ENCODE assay signal across 9 mouse cellular contexts in genomic region chr5:24540387-24541143, GRCm38 (mm10). TPM values are rescaled to one million over a fixed set of nuclear protein-coding genes. Genes with fewer than 3 reads are reported as not detected.
A peak's percentile ranks its signal among the peaks of the same experiment; 100 is the strongest.
DNase-seq lines count a peak whose midpoint lies in the region; ATAC-seq and TF ChIP-seq lines count a peak whose summit lies in the region.
"Had no signal": no experiment of that assay in that cellular context is flagged by ENCODE, and none has a peak within 500 bp of the region (broad histone marks: within the 10 kb centered on the region; RNA-seq: fewer than 3 reads in every experiment).

Gene Asb10, minus strand, starts transcription at chr5:24540978.

- H3K27me3 ChIP-seq in hindbrain, embryonic 12.5 days: peaks cover 5% of the 10 kb centered on the region; the same call in 1 of the 2 replicates
- H3K27me3 ChIP-seq in hindbrain, embryonic 14.5 days (ENCODE audit: control insufficient read depth, insufficient read depth, low read length): no peaks in the 10 kb centered on the region
- H3K27me3 ChIP-seq in heart, embryonic 12.5 days (replicated peaks): peaks cover 32% of the 10 kb centered on the region
- H3K27me3 ChIP-seq in lung, embryonic 16.5 days (ENCODE audit: control insufficient read depth, insufficient read depth, low read depth, low read length): peaks cover 2% of the 10 kb centered on the region; the same call in 1 of the 2 replicates

- no peaks in the 10 kb centered on the region for H3K36me3 ChIP-seq in hindbrain, embryonic 12.5 days
- no peaks in the 10 kb centered on the region for H3K36me3 ChIP-seq in hindbrain, embryonic 14.5 days (replicated peaks; ENCODE audit: control insufficient read depth, insufficient read depth)
- H3K36me3 ChIP-seq in heart, embryonic 12.5 days: no peaks in the 10 kb centered on the region
- no peaks in the 10 kb centered on the region for H3K36me3 ChIP-seq in lung, embryonic 16.5 days (ENCODE audit: control insufficient read depth, insufficient read depth, low read length)
- H3K36me3 ChIP-seq: G1E had no signal

- no peak for DNase-seq in hindbrain, embryonic 14.5 days (ENCODE audit: low spot score)
- DNase-seq in kidney, postnatal 25 days: peak; percentile 75 to 79
- DNase-seq in urinary bladder, postnatal 25 days (ENCODE audit: low spot score): peak; percentile 43

- H3K4me3 ChIP-seq in hindbrain, embryonic 12.5 days: no peak within 1 kb of the TSS
- no peak within 1 kb of the TSS for H3K4me3 ChIP-seq in hindbrain, embryonic 14.5 days (replicated peaks; ENCODE audit: low read length)
- H3K4me3 ChIP-seq in bone marrow macrophage, adult 2 months (ENCODE audit: insufficient read depth, low read length): peak within 1 kb of the TSS; percentile 51
- peak within 1 kb of the TSS; percentile 42 for H3K4me3 ChIP-seq in heart, embryonic 12.5 days
- peak within 1 kb of the TSS; percentile 15 for H3K4me3 ChIP-seq in lung, embryonic 16.5 days (ENCODE audit: low read length)

- no peak within 1 kb of the TSS for H3K9ac ChIP-seq in hindbrain, embryonic 12.5 days
- H3K9ac ChIP-seq in hindbrain, embryonic 14.5 days: no peak within 1 kb of the TSS
- 0 out of 2 replicates have a peak within 1 kb of the TSS, but pooled peaks have one; percentile 8 for H3K9ac ChIP-seq in heart, embryonic 12.5 days
- no peak within 1 kb of the TSS for H3K9ac ChIP-seq in lung, embryonic 16.5 days (ENCODE audit: low read length)

- TF ChIP-seq POLR2A in bone marrow macrophage, adult 2 months (IDR thresholded peaks at IDR 0.05; ENCODE audit: borderline replicate concordance, low read depth, low read length): no peak; the same call in 1 of the 2 replicates

- peak within 1 kb of the TSS; percentile 12; the same call in 1 of the 2 replicates for H3K27ac ChIP-seq in hindbrain, embryonic 12.5 days
- H3K27ac ChIP-seq in hindbrain, embryonic 14.5 days: no peak within 1 kb of the TSS
- peak within 1 kb of the TSS; percentile 81 for H3K27ac ChIP-seq in bone marrow macrophage, adult 2 months (ENCODE audit: insufficient read depth, low read depth, low read length)
- peak within 1 kb of the TSS; percentile 67 for H3K27ac ChIP-seq in heart, embryonic 12.5 days (ENCODE audit: poor library complexity, severe bottlenecking)
- H3K27ac ChIP-seq in lung, embryonic 16.5 days (ENCODE audit: low read length): no peak within 1 kb of the TSS

- H3K4me2 ChIP-seq in hindbrain, embryonic 12.5 days (replicated peaks): peak within 1 kb of the TSS; percentile 25; the same call in 1 of the 2 replicates
- no peak within 1 kb of the TSS for H3K4me2 ChIP-seq in hindbrain, embryonic 14.5 days (replicated peaks)
- H3K4me2 ChIP-seq in heart, embryonic 12.5 days: peak within 1 kb of the TSS; percentile 73
- H3K4me2 ChIP-seq in lung, embryonic 16.5 days (ENCODE audit: low read depth, low read length): peak within 1 kb of the TSS; percentile 38

- no peak for ATAC-seq in hindbrain, embryonic 12.5 days (ENCODE audit: low FRiP score)
- no peak for ATAC-seq in hindbrain, embryonic 14.5 days (ENCODE audit: low FRiP score)
- peak; percentile 78 for ATAC-seq in heart, embryonic 12.5 days (ENCODE audit: insufficient number of reproducible peaks, low FRiP score)
- ATAC-seq in lung, embryonic 16.5 days (ENCODE audit: low read depth): peak; percentile 71
- no peak for ATAC-seq in inflammation-experienced regulatory T-cells, adult 6 months

- H3K4me1 ChIP-seq in hindbrain, embryonic 12.5 days: peaks cover 17% of the 10 kb centered on the region
- H3K4me1 ChIP-seq in hindbrain, embryonic 14.5 days (replicated peaks; ENCODE audit: control insufficient read depth, insufficient read depth, low read length): no peaks in the 10 kb centered on the region; the same call in 1 of the 2 replicates
- peaks cover 21% of the 10 kb centered on the region for H3K4me1 ChIP-seq in bone marrow macrophage, adult 2 months (ENCODE audit: control insufficient read depth, insufficient read depth, low read length)
- peaks cover 25% of the 10 kb centered on the region for H3K4me1 ChIP-seq in heart, embryonic 12.5 days (replicated peaks)
- peaks cover 12% of the 10 kb centered on the region for H3K4me1 ChIP-seq in lung, embryonic 16.5 days (replicated peaks; ENCODE audit: control insufficient read depth, insufficient read depth, low read length)

- no peak for TF ChIP-seq CTCF in bone marrow macrophage, adult 2 months (IDR thresholded peaks at IDR 0.05; ENCODE audit: low read depth, low read length)

- H3K9me3 ChIP-seq in hindbrain, embryonic 12.5 days (replicated peaks): no peaks in the 10 kb centered on the region
- no peaks in the 10 kb centered on the region for H3K9me3 ChIP-seq in hindbrain, embryonic 14.5 days (ENCODE audit: control insufficient read depth, low read length)
- H3K9me3 ChIP-seq in heart, embryonic 12.5 days (replicated peaks): no peaks in the 10 kb centered on the region
- no peaks in the 10 kb centered on the region for H3K9me3 ChIP-seq in lung, embryonic 16.5 days (ENCODE audit: control insufficient read depth, low read length)
- H3K9me3 ChIP-seq: G1E had no signal

- WGBS in hindbrain, embryonic 12.5 days: 47% methylated on average over 14 of the region's 14 CpGs
- 48% methylated on average over 14 of the region's 14 CpGs for WGBS in hindbrain, embryonic 14.5 days
- WGBS in heart, embryonic 12.5 days: 12% methylated on average over 14 of the region's 14 CpGs
- WGBS in lung, embryonic 16.5 days: 14% methylated on average over 14 of the region's 14 CpGs

RNA-seq across cellular contexts. Expression of gene Asb10, which starts in this region (rescaled TPM):
- 0.32 and 0.42 TPM in 2 replicates for polyA plus RNA-seq in hindbrain, embryonic 12.5 days (2016; fragmentation: Nextera tagmentation; extraction: Ambion mirVana)
- polyA plus RNA-seq in hindbrain, embryonic 14.5 days (2014; fragmentation: Nextera tagmentation; extraction: Ambion mirVana): 0.22 and 0.23 TPM in 2 replicates
- polyA plus RNA-seq in bone marrow macrophage, adult 2 months (2012; ENCODE audit: insufficient read depth, insufficient read length, missing spikeins): 0.64 and 1.4 TPM in 2 replicates
- polyA plus RNA-seq in heart, embryonic 12.5 days (2016; fragmentation: Nextera tagmentation; extraction: Ambion mirVana): 3.7 and 4.7 TPM in 2 replicates
- polyA plus RNA-seq in lung, embryonic 16.5 days (2015; fragmentation: Nextera tagmentation; extraction: Ambion mirVana): 0.13 and 0.63 TPM in 2 replicates
- not detected for polyA plus RNA-seq in inflammation-experienced regulatory T-cells, adult 6 months (2017; shearing (Covaris generic))
- polyA plus RNA-seq: G1E had no signal

Comparison
In these comparisons a context has a peak if more than half of its experiments do, and no peak if none do; other contexts are left out.
1. H3K27ac ChIP-seq: peak in hindbrain, embryonic 12.5 days (single experiment), bone marrow macrophage, adult 2 months (single experiment) and heart, embryonic 12.5 days (single experiment); none in hindbrain, embryonic 14.5 days (single experiment) and lung, embryonic 16.5 days (single experiment).
2. Peak in ATAC-seq, H3K4me3 ChIP-seq and H3K4me2 ChIP-seq in lung, embryonic 16.5 days; RNA of the gene not detected or under 1 TPM.
3. H3K4me3 ChIP-seq: peak in bone marrow macrophage, adult 2 months (single experiment) and heart, embryonic 12.5 days (single experiment); none in hindbrain, embryonic 12.5 days (single experiment) and hindbrain, embryonic 14.5 days (single experiment).